ENCODE assay signal across 12 mouse cellular contexts in the genomic region with DNA sequence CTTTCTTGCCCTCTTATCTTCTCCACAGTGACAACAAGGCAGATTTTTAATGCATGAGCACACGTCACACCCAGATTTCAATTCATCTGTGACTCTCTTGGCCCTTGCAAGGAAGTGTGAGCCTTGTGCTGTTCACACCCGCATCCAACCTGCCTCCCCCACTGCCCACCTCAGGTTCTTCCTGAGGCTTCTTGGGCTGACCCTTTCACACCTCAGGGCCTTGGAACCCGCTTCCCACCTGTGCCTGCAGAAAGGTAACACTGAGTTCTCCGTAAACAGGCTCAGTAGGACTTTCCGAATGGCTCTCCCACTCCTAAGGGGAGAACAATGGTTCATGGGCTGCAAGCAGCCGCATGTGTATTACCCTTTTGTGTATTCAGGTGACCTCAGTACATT. TPM values are rescaled to one million over a fixed set of nuclear protein-coding genes. Genes with fewer than 3 reads are reported as not detected.
DNase-seq lines count a peak whose midpoint lies in the region; ATAC-seq lines count a peak whose summit lies in the region.
"Had no signal": no experiment of that assay in that cellular context is flagged by ENCODE, and none has a peak within 500 bp of the region (broad histone marks: within the 10 kb centered on the region; RNA-seq: fewer than 3 reads in every experiment).

No protein-coding gene starts in this region.

- H3K4me1 ChIP-seq in heart, embryonic 10.5 days = peaks cover 18% of the 10 kb centered on the region
- peaks cover 5% of the 10 kb centered on the region; the same call in 1 of the 2 replicates for H3K4me1 ChIP-seq in lung, embryonic 16.5 days (replicated peaks; ENCODE audit: control insufficient read depth, insufficient read depth, low read length)
- peaks cover 14% of the 10 kb centered on the region for H3K4me1 ChIP-seq in intestine, embryonic 14.5 days (replicated peaks; ENCODE audit: control insufficient read depth, insufficient read depth, low read length)
- H3K4me1 ChIP-seq in neural tube, embryonic 15.5 days = peaks cover 22% of the 10 kb centered on the region

- 69% methylated on average over 6 of the region's 6 CpGs for WGBS in heart, embryonic 10.5 days
- WGBS in lung, embryonic 16.5 days = 68% methylated on average over 6 of the region's 6 CpGs
- 65% methylated on average over 6 of the region's 6 CpGs for WGBS in intestine, embryonic 14.5 days
- WGBS in neural tube, embryonic 15.5 days = 49% methylated on average over 6 of the region's 6 CpGs

- DNase-seq in heart, embryonic 10.5 days (ENCODE audit: low spot score) = no peak
- DNase-seq in heart, postnatal 10 days = no peak
- DNase-seq in lung, postnatal 25 days (ENCODE audit: low spot score) = no peak
- DNase-seq in intestine, embryonic 14.5 days (ENCODE audit: low spot score) = no peak
- no peak for DNase-seq in embryo, embryonic 10 days (ENCODE audit: low spot score)
- DNase-seq in retina, embryonic 14.5 days (ENCODE audit: low spot score) = no peak

- H3K9me3 ChIP-seq in heart, embryonic 10.5 days = no peaks in the 10 kb centered on the region
- H3K9me3 ChIP-seq in lung, embryonic 16.5 days (ENCODE audit: control insufficient read depth, low read length) = no peaks in the 10 kb centered on the region
- H3K9me3 ChIP-seq in intestine, embryonic 14.5 days (ENCODE audit: control insufficient read depth, low read length) = no peaks in the 10 kb centered on the region
- H3K9me3 ChIP-seq in neural tube, embryonic 15.5 days (replicated peaks) = no peaks in the 10 kb centered on the region

- 0 out of 2 replicates have a peak, but pooled peaks have one; percentile 5 for ATAC-seq in lung, embryonic 16.5 days (ENCODE audit: low read depth)
- peak; percentile 60; the same call in 1 of the 2 replicates for ATAC-seq in intestine, embryonic 14.5 days (replicated peaks; ENCODE audit: low FRiP score, low TSS enrichment, low read depth)
- no peak for ATAC-seq in neural tube, embryonic 15.5 days (ENCODE audit: low FRiP score)

- H3K27me3 ChIP-seq in heart, embryonic 10.5 days (ENCODE audit: insufficient read depth, poor library complexity, severe bottlenecking) = no peaks in the 10 kb centered on the region
- no peaks in the 10 kb centered on the region for H3K27me3 ChIP-seq in lung, embryonic 16.5 days (ENCODE audit: control insufficient read depth, insufficient read depth, low read depth, low read length)
- H3K27me3 ChIP-seq in intestine, embryonic 14.5 days (replicated peaks; ENCODE audit: control insufficient read depth, insufficient read depth, low read length) = no peaks in the 10 kb centered on the region
- H3K27me3 ChIP-seq in neural tube, embryonic 15.5 days (replicated peaks) = no peaks in the 10 kb centered on the region

- intact Hi-C loops in heart, postnatal 10 days (cut with DNase I) = no loop called here

- 0 out of 2 replicates have a peak overlapping the region, but pooled peaks have one; percentile 2 for H3K4me3 ChIP-seq in heart, embryonic 10.5 days
- H3K4me3 ChIP-seq in lung, embryonic 16.5 days (ENCODE audit: low read length) = no peak overlapping the region
- no peak overlapping the region for H3K4me3 ChIP-seq in intestine, embryonic 14.5 days (ENCODE audit: low read depth, low read length)
- no peak overlapping the region for H3K4me3 ChIP-seq in neural tube, embryonic 15.5 days (replicated peaks)

- peak overlapping the region; percentile 63; the same call in 1 of the 2 replicates for H3K27ac ChIP-seq in heart, embryonic 10.5 days
- no peak overlapping the region for H3K27ac ChIP-seq in lung, embryonic 16.5 days (ENCODE audit: low read length)
- peak overlapping the region; percentile 24 for H3K27ac ChIP-seq in intestine, embryonic 14.5 days (ENCODE audit: low read depth)
- H3K27ac ChIP-seq in neural tube, embryonic 15.5 days (replicated peaks) = 0 out of 2 replicates have a peak overlapping the region, but pooled peaks have one; percentile 13
- H3K27ac ChIP-seq: liver, embryonic 14.5 days had no signal

- H3K9ac ChIP-seq in lung, embryonic 16.5 days (ENCODE audit: low read length) = no peak overlapping the region
- H3K9ac ChIP-seq in intestine, embryonic 14.5 days (ENCODE audit: low read length) = no peak overlapping the region
- H3K9ac ChIP-seq in neural tube, embryonic 15.5 days (replicated peaks) = no peak overlapping the region
- H3K9ac ChIP-seq: liver, embryonic 14.5 days had no signal

- no peak overlapping the region for H3K4me2 ChIP-seq in lung, embryonic 16.5 days (ENCODE audit: low read depth, low read length)
- H3K4me2 ChIP-seq in intestine, embryonic 14.5 days (ENCODE audit: low read length) = no peak overlapping the region
- H3K4me2 ChIP-seq in neural tube, embryonic 15.5 days = no peak overlapping the region

- H3K36me3 ChIP-seq in heart, embryonic 10.5 days = 0 out of 2 replicates have a peak, but pooled peaks cover 4% of the 10 kb centered on the region
- no peaks in the 10 kb centered on the region for H3K36me3 ChIP-seq in lung, embryonic 16.5 days (ENCODE audit: control insufficient read depth, insufficient read depth, low read length)
- H3K36me3 ChIP-seq in intestine, embryonic 14.5 days (ENCODE audit: control insufficient read depth, insufficient read depth, low read length) = no peaks in the 10 kb centered on the region
- H3K36me3 ChIP-seq in neural tube, embryonic 15.5 days = no peaks in the 10 kb centered on the region

RNA-seq across cellular contexts. Expression of a gene that starts 15.8 kb away (rescaled TPM):
- polyA plus RNA-seq in heart, embryonic 10.5 days (2016; fragmentation: Nextera tagmentation; extraction: Ambion mirVana) = 78.7 and 81.8 TPM in 2 replicates
- total RNA-seq in heart, postnatal 10 days (2021) = 10 to 100 TPM; 44.9 to 54.6 TPM
- polyA plus RNA-seq in lung, embryonic 16.5 days (2015; fragmentation: Nextera tagmentation; extraction: Ambion mirVana) = 89.9 and 95.5 TPM in 2 replicates
- 91.8 and 100 TPM in 2 replicates for polyA plus RNA-seq in intestine, embryonic 14.5 days (2014; fragmentation: Nextera tagmentation; extraction: Ambion mirVana)
- polyA plus RNA-seq in neural tube, embryonic 15.5 days (2015; fragmentation: Nextera tagmentation; extraction: Ambion mirVana) = 280 and 309 TPM in 2 replicates

RNA-seq across cellular contexts. Expression of a gene that starts 55.6 kb away (rescaled TPM):
- not detected in 2 replicates for polyA plus RNA-seq in heart, embryonic 10.5 days (2016; fragmentation: Nextera tagmentation; extraction: Ambion mirVana)
- not detected for total RNA-seq in heart, postnatal 10 days (2021)
- not detected in 2 replicates for polyA plus RNA-seq in lung, embryonic 16.5 days (2015; fragmentation: Nextera tagmentation; extraction: Ambion mirVana)
- not detected in 2 replicates for polyA plus RNA-seq in intestine, embryonic 14.5 days (2014; fragmentation: Nextera tagmentation; extraction: Ambion mirVana)
- not detected in 2 replicates for polyA plus RNA-seq in neural tube, embryonic 15.5 days (2015; fragmentation: Nextera tagmentation; extraction: Ambion mirVana)
- total RNA-seq: hematopoietic stem cell, adult 5-6 weeks; layer of hippocampus, postnatal 10 days had no signal
- polyA plus RNA-seq: C2C12; liver, embryonic 14.5 days had no signal

RNA-seq across cellular contexts. Expression of a gene that starts 58.4 kb away (rescaled TPM):
- 1.6 and 6.2 TPM in 2 replicates for polyA plus RNA-seq in heart, embryonic 10.5 days (2016; fragmentation: Nextera tagmentation; extraction: Ambion mirVana)
- total RNA-seq in heart, postnatal 10 days (2021) = 1 to 10 TPM in 1 of 2 experiments, under 1 TPM in 1; 0.92 to 1.5 TPM
- polyA plus RNA-seq in lung, embryonic 16.5 days (2015; fragmentation: Nextera tagmentation; extraction: Ambion mirVana) = 6.6 and 6.7 TPM in 2 replicates
- 19.2 and 23.2 TPM in 2 replicates for polyA plus RNA-seq in intestine, embryonic 14.5 days (2014; fragmentation: Nextera tagmentation; extraction: Ambion mirVana)
- polyA plus RNA-seq in neural tube, embryonic 15.5 days (2015; fragmentation: Nextera tagmentation; extraction: Ambion mirVana) = 8.6 and 9.0 TPM in 2 replicates
- total RNA-seq: hematopoietic stem cell, adult 5-6 weeks had no signal
- polyA plus RNA-seq: C2C12 had no signal
